8 mouse cellular contexts compared by ENCODE assay signal in genomic region chr3:107459773-107460431, GRCm38 (mm10). TPM values are rescaled to one million over a fixed set of nuclear protein-coding genes. Genes with fewer than 3 reads are reported as not detected.
A peak's percentile ranks its signal among the peaks of the same experiment; 100 is the strongest.
DNase-seq lines count a peak whose midpoint lies in the region; ATAC-seq lines count a peak whose summit lies in the region.

No protein-coding gene starts in this region.

- no peaks in the 10 kb centered on the region for H3K9me3 ChIP-seq in kidney, embryonic 14.5 days (ENCODE audit: control insufficient read depth, low read length)
- no peaks in the 10 kb centered on the region for H3K9me3 ChIP-seq in embryonic facial prominence, embryonic 10.5 days
- H3K9me3 ChIP-seq in hindbrain, embryonic 16.5 days (ENCODE audit: control insufficient read depth, low read length), result no peaks in the 10 kb centered on the region
- H3K9me3 ChIP-seq in neural tube, embryonic 12.5 days, result no peaks in the 10 kb centered on the region

- peak overlapping the region; percentile 5; the same call in 1 of the 2 replicates for H3K9ac ChIP-seq in kidney, embryonic 14.5 days (ENCODE audit: low read depth, low read length)
- H3K9ac ChIP-seq in hindbrain, embryonic 16.5 days (ENCODE audit: low read depth, low read length), result peak overlapping the region; percentile 73
- peak overlapping the region; percentile 54; the same call in 1 of the 2 replicates for H3K9ac ChIP-seq in neural tube, embryonic 12.5 days

- H3K27me3 ChIP-seq in kidney, embryonic 14.5 days (ENCODE audit: control insufficient read depth, insufficient read depth, low read length), result peaks cover 89% of the 10 kb centered on the region
- peaks cover 100% of the 10 kb centered on the region for H3K27me3 ChIP-seq in embryonic facial prominence, embryonic 10.5 days (replicated peaks; ENCODE audit: low read depth, poor library complexity, severe bottlenecking)
- H3K27me3 ChIP-seq in hindbrain, embryonic 16.5 days (replicated peaks; ENCODE audit: control insufficient read depth, insufficient read depth, low read length), result peaks cover 32% of the 10 kb centered on the region
- peaks cover 82% of the 10 kb centered on the region for H3K27me3 ChIP-seq in neural tube, embryonic 12.5 days (replicated peaks)

- WGBS in kidney, embryonic 14.5 days, result 1% methylated on average over 57 of the region's 69 CpGs
- under 1% methylated on average over 69 of the region's 69 CpGs for WGBS in embryonic facial prominence, embryonic 10.5 days
- WGBS in hindbrain, embryonic 16.5 days, result under 1% methylated on average over 53 of the region's 69 CpGs
- WGBS in neural tube, embryonic 12.5 days, result under 1% methylated on average over 66 of the region's 69 CpGs

- peak overlapping the region; percentile 53 for H3K4me3 ChIP-seq in kidney, embryonic 14.5 days (ENCODE audit: low read length)
- peak overlapping the region; percentile 65 for H3K4me3 ChIP-seq in embryonic facial prominence, embryonic 10.5 days
- peak overlapping the region; percentile 59 for H3K4me3 ChIP-seq in hindbrain, embryonic 16.5 days (ENCODE audit: low read length)
- H3K4me3 ChIP-seq in neural tube, embryonic 12.5 days, result peak overlapping the region; percentile 54

- H3K4me1 ChIP-seq in kidney, embryonic 14.5 days (ENCODE audit: control insufficient read depth, insufficient read depth, low read length), result 0 out of 2 replicates have a peak, but pooled peaks cover 4% of the 10 kb centered on the region
- H3K4me1 ChIP-seq in embryonic facial prominence, embryonic 10.5 days, result peaks cover 39% of the 10 kb centered on the region
- H3K4me1 ChIP-seq in hindbrain, embryonic 16.5 days (ENCODE audit: control insufficient read depth, insufficient read depth, low read depth, low read length), result peaks cover 20% of the 10 kb centered on the region
- H3K4me1 ChIP-seq in neural tube, embryonic 12.5 days, result peaks cover 23% of the 10 kb centered on the region

- no peaks in the 10 kb centered on the region for H3K36me3 ChIP-seq in kidney, embryonic 14.5 days (ENCODE audit: control insufficient read depth, insufficient read depth, low read length)
- no peaks in the 10 kb centered on the region for H3K36me3 ChIP-seq in embryonic facial prominence, embryonic 10.5 days (replicated peaks)
- no peaks in the 10 kb centered on the region for H3K36me3 ChIP-seq in hindbrain, embryonic 16.5 days (ENCODE audit: control insufficient read depth, insufficient read depth, low read length)
- H3K36me3 ChIP-seq in neural tube, embryonic 12.5 days, result no peaks in the 10 kb centered on the region

- peak overlapping the region; percentile 94 for H3K4me2 ChIP-seq in kidney, embryonic 14.5 days (replicated peaks; ENCODE audit: low read depth, low read length)
- peak overlapping the region; percentile 84 for H3K4me2 ChIP-seq in hindbrain, embryonic 16.5 days (ENCODE audit: low read length)
- peak overlapping the region; percentile 99 for H3K4me2 ChIP-seq in neural tube, embryonic 12.5 days (replicated peaks)

- no peak for DNase-seq in kidney, postnatal 14 days
- DNase-seq in ZHBTc4 (ENCODE audit: low read depth, low spot score), result peak; percentile 83
- peak; percentile 68 for DNase-seq in embryonic facial prominence, embryonic 10.5 days (ENCODE audit: low spot score)
- no peak for DNase-seq in thymus, postnatal 36 days
- no peak for DNase-seq in natural killer cell, adult 2 months (ENCODE audit: low spot score in 2 of 2)

- ATAC-seq in kidney, embryonic 14.5 days (ENCODE audit: low FRiP score, low TSS enrichment), result peak; percentile 40
- peak; percentile 73 for ATAC-seq in hindbrain, embryonic 16.5 days
- ATAC-seq in neural tube, embryonic 12.5 days (ENCODE audit: low FRiP score, low read depth), result peak; percentile 63

- no peak overlapping the region for H3K27ac ChIP-seq in kidney, embryonic 14.5 days (ENCODE audit: low read depth, low read length)
- peak overlapping the region; percentile 44; the same call in 1 of the 2 replicates for H3K27ac ChIP-seq in embryonic facial prominence, embryonic 10.5 days (replicated peaks)
- 0 out of 2 replicates have a peak overlapping the region, but pooled peaks have one; percentile 3 for H3K27ac ChIP-seq in hindbrain, embryonic 16.5 days (ENCODE audit: low read depth, low read length)
- no peak overlapping the region for H3K27ac ChIP-seq in neural tube, embryonic 12.5 days

RNA-seq across cellular contexts. Expression of gene Kcnc4, which starts 0.6 kb away (rescaled TPM):
- 0.16 TPM in 1 of 2 replicates, not detected in the other for polyA plus RNA-seq in kidney, embryonic 14.5 days (2014; fragmentation: Nextera tagmentation; extraction: Ambion mirVana)
- polyA plus RNA-seq in embryonic facial prominence, embryonic 10.5 days (2016; fragmentation: Nextera tagmentation; extraction: Ambion mirVana), result 0.32 and 0.33 TPM in 2 replicates
- polyA plus RNA-seq in hindbrain, embryonic 16.5 days (2015; fragmentation: Nextera tagmentation; extraction: Ambion mirVana), result 8.7 and 9.7 TPM in 2 replicates
- polyA plus RNA-seq in neural tube, embryonic 12.5 days (2016; fragmentation: Nextera tagmentation; extraction: Ambion mirVana), result 0.45 and 0.71 TPM in 2 replicates

RNA-seq across cellular contexts. Expression of gene Slc6a17, which starts 57.9 kb away (rescaled TPM):
- 1.7 and 2.9 TPM in 2 replicates for polyA plus RNA-seq in kidney, embryonic 14.5 days (2014; fragmentation: Nextera tagmentation; extraction: Ambion mirVana)
- polyA plus RNA-seq in embryonic facial prominence, embryonic 10.5 days (2016; fragmentation: Nextera tagmentation; extraction: Ambion mirVana), result 2.2 and 4.9 TPM in 2 replicates
- 19.1 and 20.4 TPM in 2 replicates for polyA plus RNA-seq in hindbrain, embryonic 16.5 days (2015; fragmentation: Nextera tagmentation; extraction: Ambion mirVana)
- polyA plus RNA-seq in neural tube, embryonic 12.5 days (2016; fragmentation: Nextera tagmentation; extraction: Ambion mirVana), result 3.3 and 5.2 TPM in 2 replicates

Comparison
In these comparisons a context has a peak if more than half of its experiments do, and no peak if none do; other contexts are left out.
1. H3K27ac ChIP-seq: peak in embryonic facial prominence, embryonic 10.5 days (single experiment) and hindbrain, embryonic 16.5 days (single experiment); none in kidney, embryonic 14.5 days (single experiment) and neural tube, embryonic 12.5 days (single experiment).
2. H3K9ac ChIP-seq: peak in every context shown above with its lines; median percentile 73 in hindbrain, embryonic 16.5 days; 54 in neural tube, embryonic 12.5 days; 5 in kidney, embryonic 14.5 days.
3. DNase-seq: peak in ZHBTc4 (single experiment) and embryonic facial prominence, embryonic 10.5 days (single experiment); none in kidney, postnatal 14 days (single experiment), thymus, postnatal 36 days (0 of 2) and natural killer cell, adult 2 months (0 of 2).
4. Peak in every context shown above with its lines, with median percentiles within 50 percentile points of each other: ATAC-seq, H3K4me2 ChIP-seq and H3K4me3 ChIP-seq.